Mouse (Mus musculus) ES-E14 (cell line): ENCODE measurements around the gene Tnpo2.

ENCODE experiments used
- CHD2 ChIP-seq: IDR thresholded peaks from 2 replicates; pipeline ENCODE4 v1.6.1; 2014; ENCODE audit warnings: mild to moderate bottlenecking, low read depth, low read length, inconsistent platforms
- HCFC1 ChIP-seq: IDR thresholded peaks from 2 replicates; pipeline ENCODE4 v1.6.1; 2012; ENCODE audit warnings: low read length, inconsistent platforms, borderline replicate concordance; ENCODE audit not compliant: insufficient read depth
- MAFK ChIP-seq: IDR thresholded peaks from 2 replicates; pipeline ENCODE4 v1.6.1; 2014; ENCODE audit warnings: mild to moderate bottlenecking, low read depth, low read length, inconsistent platforms; ENCODE audit not compliant: insufficient read depth
- ZC3H11A ChIP-seq: IDR thresholded peaks from 2 replicates; pipeline ENCODE4 v1.6.1; 2012; ENCODE audit warnings: low read depth, mild to moderate bottlenecking, inconsistent platforms, low read length, borderline replicate concordance
- ZNF384 ChIP-seq: IDR thresholded peaks from 2 replicates; pipeline ENCODE4 v1.6.1; 2012; ENCODE audit warnings: low read depth, low read length, inconsistent platforms

- no peak for TF ChIP-seq HCFC1
- no peak for TF ChIP-seq MAFK
- no peak for TF ChIP-seq CHD2
- no peak for TF ChIP-seq ZC3H11A
- TF ChIP-seq ZNF384, result no peak
Observed at GRCm38 (mm10) chr8:85071041-85071440, 34.3 kb downstream of the Tnpo2 start.
